Mouse (Mus musculus): ENCODE data around the gene Fry.
"Not testable (repeated sequence)": the region's sequence is repeated elsewhere in the genome, so short reads cannot be mapped to it uniquely, and the experiment has no call there.

Gene Fry

DNA sequence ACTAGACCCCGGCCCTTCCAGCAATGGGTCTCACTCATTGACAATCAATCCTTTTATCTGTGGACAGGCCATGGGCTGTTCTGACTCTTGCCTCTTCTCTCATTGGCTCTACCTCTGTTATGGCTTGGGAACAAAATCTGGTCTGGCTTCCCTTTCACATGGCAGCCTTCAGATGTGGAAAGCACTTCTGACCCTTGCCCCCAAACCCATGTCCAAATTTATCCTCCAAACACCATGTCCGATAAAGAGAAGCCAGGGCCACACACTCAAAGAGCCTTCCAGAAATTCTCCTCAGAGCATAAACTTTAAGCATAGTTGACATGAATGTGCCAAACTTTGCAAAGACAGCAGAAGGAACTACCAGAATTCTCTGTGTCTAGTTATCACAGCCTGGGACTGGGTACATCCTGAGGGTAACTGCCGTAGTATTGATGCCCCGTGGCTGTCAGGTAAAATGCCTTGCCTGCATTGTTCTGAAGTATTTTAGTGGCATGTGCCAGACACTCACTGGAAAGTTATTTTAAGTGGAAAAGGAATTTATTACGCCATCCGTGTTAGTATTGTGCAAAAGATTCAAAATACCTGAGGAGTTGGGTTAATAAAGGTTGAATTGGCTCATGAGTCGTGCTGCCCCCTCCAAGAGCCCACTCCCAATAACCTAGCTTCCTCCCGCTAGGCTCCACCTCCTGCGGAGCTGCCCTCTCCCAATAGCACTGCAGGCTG is 333.0 kb downstream of the Fry start:
- no peak for DNase-seq (ENCODE audit: low spot score in 2 of 2)

- no peak for DNase-seq (ENCODE audit: low spot score in 2 of 2)
These were observed 333.7 kb downstream of the Fry start for GRCm38 (mm10) chr5:150452004-150452626.

- no peak for DNase-seq (ENCODE audit: low spot score in 2 of 2)
These were observed 334.2 kb downstream of the Fry start for GRCm38 (mm10) chr5:150452671-150453070.

GRCm38 (mm10) chr5:150453490-150453889 is 335.0 kb downstream of the Fry start:
- DNase-seq (ENCODE audit: low spot score in 2 of 2), result no peak

- DNase-seq (ENCODE audit: low spot score in 2 of 2), result no peak
These were observed 338.9 kb downstream of the Fry start for GRCm38 (mm10) chr5:150457165-150457903.

DNA sequence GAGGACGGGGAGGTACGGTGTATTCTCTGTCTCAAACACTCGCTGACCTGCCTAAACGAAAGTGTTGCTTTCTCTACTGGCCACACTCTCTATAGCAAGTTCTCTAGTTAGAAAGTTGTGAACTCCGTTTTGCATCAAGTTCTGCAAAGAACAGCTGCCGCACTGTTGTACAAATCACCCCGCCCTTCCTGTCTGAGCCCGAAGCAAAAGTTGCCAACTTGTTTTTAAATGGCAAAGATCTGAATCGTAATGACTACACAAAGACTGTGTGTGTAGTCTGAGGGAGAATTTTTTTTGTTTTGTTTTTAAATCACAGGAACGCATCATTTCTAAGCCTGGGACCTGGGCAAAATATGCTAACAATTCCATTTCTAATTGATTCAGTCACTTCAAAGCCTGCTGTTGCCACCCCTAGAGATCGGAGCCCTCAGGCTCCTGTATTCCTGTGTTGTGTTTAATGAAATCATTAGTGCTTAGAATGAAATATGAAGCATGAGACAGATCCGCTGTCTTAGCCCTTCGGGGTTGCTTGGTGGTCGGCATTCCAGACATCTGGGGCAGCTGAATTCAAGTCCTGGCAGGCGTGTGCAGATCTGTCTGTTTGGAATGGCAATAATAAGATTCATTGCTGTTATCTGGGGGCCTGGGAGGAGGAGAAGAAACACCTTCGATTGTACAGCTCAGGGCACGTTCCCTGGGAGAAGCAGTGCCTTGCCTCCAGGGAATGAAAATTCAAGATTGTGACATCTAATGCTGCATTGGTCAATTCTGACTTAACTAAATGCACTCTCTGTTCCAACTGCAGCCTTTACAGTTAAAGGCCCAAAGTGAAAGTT is 339.7 kb downstream of the Fry start:
- DNase-seq (ENCODE audit: low spot score in 2 of 2), result no peak

- DNase-seq (ENCODE audit: low spot score in 2 of 2), result no peak
These were observed 341.4 kb downstream of the Fry start for GRCm38 (mm10) chr5:150459801-150460200.

DNA sequence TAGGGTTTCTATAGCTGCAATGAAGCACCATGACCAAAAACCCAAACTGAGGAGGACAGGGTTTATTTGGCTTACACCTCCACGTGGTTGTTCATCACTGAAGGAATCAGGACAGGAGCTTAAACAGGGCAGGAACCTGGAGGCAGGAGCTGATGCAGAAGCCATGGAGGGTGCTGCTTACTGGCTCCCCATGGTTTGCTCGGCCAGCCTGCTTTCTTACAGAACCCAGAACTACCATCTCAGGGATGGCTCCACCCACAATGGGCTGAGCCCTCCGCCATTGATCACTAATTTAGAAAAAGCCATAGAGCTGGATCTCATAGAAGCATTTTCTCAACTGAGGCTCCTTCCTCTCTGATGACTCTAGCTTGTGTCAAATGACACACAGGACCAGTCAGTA is 346.3 kb downstream of the Fry start:
- no peak for DNase-seq (ENCODE audit: low spot score in 2 of 2)

DNA sequence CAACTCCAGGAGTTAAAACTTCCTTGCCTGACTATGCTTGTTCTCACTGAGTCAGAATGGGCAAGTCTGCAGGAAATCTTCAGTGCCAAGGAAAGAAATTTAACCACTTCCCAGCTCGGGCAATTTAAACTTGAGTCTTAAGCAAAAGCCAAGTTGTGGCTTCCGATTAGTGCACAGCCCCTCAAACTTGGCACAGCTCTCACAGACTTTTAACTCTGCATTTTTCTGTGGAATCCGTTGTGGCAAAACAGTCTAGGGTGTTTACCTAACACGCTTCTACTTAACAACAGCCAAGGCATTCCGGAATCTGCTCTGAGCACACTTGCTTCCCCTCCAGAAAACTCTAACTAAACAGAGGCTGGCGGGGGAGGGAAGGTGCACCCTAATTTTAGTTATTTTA is 346.8 kb downstream of the Fry start:
- no peak for DNase-seq (ENCODE audit: low spot score in 2 of 2)

DNA sequence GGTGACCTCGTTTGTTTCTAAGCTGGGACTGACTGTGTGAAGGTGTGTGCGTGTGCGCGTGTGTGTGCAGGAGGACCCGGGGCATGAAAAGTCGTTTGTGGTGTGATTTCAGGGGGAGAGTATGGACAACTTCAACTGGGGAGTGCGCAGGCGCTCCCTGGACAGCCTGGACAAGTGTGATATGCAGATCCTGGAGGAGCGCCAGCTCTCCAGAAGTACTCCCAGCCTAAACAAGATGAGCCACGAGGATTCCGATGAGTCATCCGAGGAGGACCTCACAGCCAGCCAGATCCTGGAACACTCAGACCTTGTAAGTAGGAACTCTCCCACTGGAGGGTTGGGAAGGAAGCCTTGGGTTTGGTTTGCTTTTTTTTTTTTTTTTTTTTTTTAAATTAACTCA is 347.7 kb downstream of the Fry start:
- peak; percentile 43 to 55 for DNase-seq (ENCODE audit: low spot score in 2 of 2)

DNA sequence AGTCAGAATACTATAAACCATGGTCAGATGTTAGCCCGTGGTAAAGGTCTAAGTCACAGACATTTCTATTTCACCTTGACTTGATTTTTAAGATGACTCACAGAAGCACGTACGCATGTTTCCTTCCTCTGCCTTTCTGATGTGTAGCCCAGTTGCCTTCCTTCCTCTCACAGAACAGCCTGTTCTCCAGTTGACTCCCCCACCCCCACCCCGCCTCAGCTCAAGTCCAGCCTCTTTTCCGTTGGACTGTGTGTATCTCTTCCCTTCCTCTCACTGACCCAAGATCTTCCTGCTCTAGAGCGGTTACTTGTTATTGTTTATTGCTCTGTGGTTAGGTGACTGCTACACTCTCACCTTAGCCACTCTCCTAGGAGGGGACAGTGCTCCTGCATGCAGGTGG is 350.0 kb downstream of the Fry start:
- DNase-seq (ENCODE audit: low spot score in 2 of 2), result no peak

- DNase-seq (ENCODE audit: low spot score in 2 of 2), result no peak
These were observed 358.9 kb downstream of the Fry start for GRCm38 (mm10) chr5:150477364-150477763.

GRCm38 (mm10) chr5:150478612-150479011 is 360.2 kb downstream of the Fry start:
- no peak for DNase-seq (ENCODE audit: low spot score in 2 of 2)

DNA sequence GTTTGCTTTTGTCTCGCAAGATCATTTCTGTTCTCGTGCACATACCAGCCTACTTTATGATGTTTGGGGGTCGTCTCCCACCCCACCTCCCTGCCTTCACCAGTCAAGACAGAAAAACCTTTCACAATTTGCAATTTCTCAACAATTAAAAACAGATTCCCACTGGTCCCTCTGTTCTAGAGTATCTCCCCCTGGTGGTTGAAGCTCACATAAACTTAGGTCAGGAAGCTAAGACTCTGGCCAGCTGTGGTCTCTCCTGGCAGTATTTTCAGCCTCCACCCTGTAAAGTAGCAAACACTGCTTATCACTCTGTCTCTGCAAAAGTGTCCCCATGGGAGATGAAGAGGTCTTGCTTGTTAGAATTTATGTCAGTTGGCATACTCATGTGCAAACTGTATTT is 366.8 kb downstream of the Fry start:
- no peak for DNase-seq (ENCODE audit: low spot score in 2 of 2)

DNA sequence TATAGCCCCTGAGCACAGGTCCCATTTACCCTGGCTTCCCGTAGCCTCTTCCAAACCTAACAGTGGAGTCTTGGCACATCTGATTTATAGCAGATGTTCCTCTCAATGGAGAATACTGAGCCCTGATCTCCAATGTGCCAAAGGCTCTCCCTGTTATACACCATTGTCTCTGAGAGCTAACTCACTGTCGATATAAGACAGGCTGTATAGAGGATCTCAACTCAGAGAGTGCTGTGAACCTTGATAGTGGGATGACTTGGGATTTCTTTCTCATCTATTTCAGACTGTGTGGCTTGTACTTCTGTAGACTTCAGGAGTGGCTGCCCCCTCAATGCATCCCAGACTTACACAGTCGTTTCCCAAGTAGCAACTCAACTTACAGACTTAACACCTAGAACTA is 371.8 kb downstream of the Fry start:
- no peak for DNase-seq (ENCODE audit: low spot score in 2 of 2)

DNA sequence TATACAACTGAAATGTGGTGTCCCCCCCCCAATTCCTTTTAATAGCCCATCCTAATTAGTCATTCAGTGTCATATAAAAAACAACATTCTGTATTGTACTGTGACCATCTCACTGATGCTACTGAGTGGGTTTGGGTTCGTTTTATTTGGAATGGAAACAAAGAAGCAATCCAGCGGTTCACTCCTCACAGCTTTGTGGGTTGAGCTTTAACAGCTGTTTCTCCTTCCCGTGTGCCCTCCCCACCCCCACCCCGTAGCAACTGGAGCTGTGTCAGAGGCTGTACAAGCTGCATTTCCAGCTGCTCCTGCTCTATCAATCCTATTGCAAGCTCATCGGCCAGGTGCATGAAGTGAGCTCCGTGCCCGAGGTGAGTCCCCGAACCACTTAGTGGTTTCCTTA is 372.4 kb downstream of the Fry start:
- no peak for DNase-seq (ENCODE audit: low spot score in 2 of 2)

- not testable (repeated sequence) for DNase-seq (ENCODE audit: low spot score in 2 of 2)
These were observed 373.2 kb downstream of the Fry start for GRCm38 (mm10) chr5:150491573-150492173.

DNA sequence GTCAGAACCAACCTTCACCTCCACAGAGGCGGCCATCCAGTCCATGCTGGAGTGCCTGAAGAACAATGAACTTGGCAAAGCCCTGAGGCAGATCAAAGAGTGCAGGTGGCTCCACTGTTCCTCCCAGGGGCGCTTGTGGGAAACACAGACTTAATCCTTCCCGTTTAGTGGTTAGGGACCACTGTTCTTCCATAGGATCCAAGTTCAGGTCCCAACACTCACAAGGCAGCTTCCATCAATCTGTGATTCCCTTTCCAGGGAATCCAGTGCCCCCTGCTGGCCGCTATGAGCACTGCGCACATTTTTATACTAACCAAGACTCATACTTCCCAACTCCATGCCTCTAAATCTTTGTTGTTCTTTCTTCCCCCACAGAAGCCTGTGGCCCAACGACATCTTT is 377.3 kb downstream of the Fry start:
- DNase-seq (ENCODE audit: low spot score in 2 of 2), result peak in 1 of 2 experiments; percentile 10

- DNase-seq (ENCODE audit: low spot score in 2 of 2), result no peak
These were observed 392.2 kb downstream of the Fry start for GRCm38 (mm10) chr5:150510451-150511225.

GRCm38 (mm10) chr5:150513264-150513663 is 394.8 kb downstream of the Fry start:
- DNase-seq (ENCODE audit: low spot score in 2 of 2), result no peak

- no peak for DNase-seq (ENCODE audit: low spot score in 2 of 2)
These were observed 395.6 kb downstream of the Fry start for GRCm38 (mm10) chr5:150514027-150514426.
